Mouse (Mus musculus) ES-E14 (cell line): Measurements from ENCODE around the gene Wap.

Source experiments
- CHD2 ChIP-seq: IDR thresholded peaks from 2 replicates; pipeline ENCODE4 v1.6.1; 2014; ENCODE audit warnings: mild to moderate bottlenecking, low read depth, low read length, inconsistent platforms
- MAFK ChIP-seq: IDR thresholded peaks from 2 replicates; pipeline ENCODE4 v1.6.1; 2014; ENCODE audit warnings: mild to moderate bottlenecking, low read depth, low read length, inconsistent platforms; ENCODE audit not compliant: insufficient read depth
- ZC3H11A ChIP-seq: IDR thresholded peaks from 2 replicates; pipeline ENCODE4 v1.6.1; 2012; ENCODE audit warnings: low read depth, mild to moderate bottlenecking, inconsistent platforms, low read length, borderline replicate concordance
- ZNF384 ChIP-seq: IDR thresholded peaks from 2 replicates; pipeline ENCODE4 v1.6.1; 2012; ENCODE audit warnings: low read depth, low read length, inconsistent platforms

DNA sequence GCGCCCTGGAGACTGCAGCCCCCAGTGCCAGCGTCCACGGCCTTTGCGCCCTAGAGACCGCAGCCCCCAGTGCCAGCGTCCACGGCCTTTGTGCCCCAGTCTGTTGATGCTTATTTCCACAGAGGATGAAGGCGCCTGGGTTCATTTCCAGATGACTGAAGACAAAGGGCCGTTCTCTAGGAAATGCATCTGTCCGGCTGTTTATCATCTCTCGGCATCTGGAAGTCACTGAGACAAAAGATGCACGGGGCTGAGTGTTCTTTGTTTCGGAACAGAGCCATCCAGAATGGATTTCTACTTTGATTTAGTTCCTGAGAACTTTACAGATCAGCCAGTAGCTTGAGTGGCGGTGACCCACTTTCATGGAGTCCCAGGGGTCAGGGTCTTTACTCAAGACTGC lies 22.8 kb upstream of the Wap start:
- no peak for TF ChIP-seq ZNF384
- TF ChIP-seq CHD2, result no peak
- no peak for TF ChIP-seq ZC3H11A
- TF ChIP-seq MAFK, result no peak
